Mouse (Mus musculus): Measurements from ENCODE around the gene Usp34. TPM values are rescaled to one million over a fixed set of nuclear protein-coding genes. Genes with fewer than 3 reads are reported as not detected.
A peak's percentile ranks its signal among the peaks of the same experiment; 100 is the strongest.
"Not testable (repeated sequence)": the region's sequence is repeated elsewhere in the genome, so short reads cannot be mapped to it uniquely, and the experiment has no call there.

The Usp34 gene
- 30.5 and 30.7 TPM in 2 replicates for polyA plus RNA-seq (2016; fragmentation: Nextera tagmentation; extraction: Ambion mirVana)

DNA sequence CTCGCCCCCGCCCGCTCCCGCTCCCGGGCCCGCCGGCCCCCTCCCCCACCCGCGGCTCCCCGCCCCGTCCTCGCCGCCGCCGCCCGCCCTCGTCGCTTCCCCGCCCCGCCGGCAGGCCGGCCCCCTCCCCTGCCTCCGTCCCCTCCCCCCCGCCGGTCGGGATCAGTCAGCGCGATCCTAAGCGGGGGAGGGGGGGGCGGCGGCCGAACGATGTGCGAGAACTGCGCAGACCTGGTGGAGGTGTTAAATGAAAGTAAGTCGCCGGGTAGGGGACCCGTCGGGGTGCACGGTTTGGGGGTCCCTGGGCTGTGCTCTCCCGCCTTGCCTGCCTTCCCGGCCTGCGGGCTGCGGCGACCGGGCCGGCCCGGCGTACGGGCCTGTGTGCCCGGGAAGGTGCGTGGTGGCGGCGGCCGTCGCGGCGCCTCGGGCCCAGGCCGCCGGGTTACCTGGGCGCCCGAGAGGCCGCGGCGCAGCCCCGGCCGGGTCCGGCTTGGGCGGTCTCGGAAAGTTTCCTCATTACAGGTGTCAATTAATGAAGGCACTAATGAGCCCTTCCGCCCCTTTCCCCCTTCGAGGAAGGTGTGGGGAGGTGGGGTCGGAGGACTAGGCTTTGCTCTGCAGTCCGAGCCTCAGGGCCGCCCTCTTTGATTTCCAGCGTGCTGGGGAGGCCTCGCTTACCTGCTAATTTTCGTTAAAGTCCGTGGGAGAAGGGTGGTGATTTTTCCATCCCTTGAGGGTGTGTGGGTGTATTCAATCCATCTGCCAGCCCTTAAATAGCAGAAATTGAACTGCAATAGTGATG is at the start of gene Usp34:
Gene Usp34 (plus strand): TSS at position 132 of the 802 bp plus-strand sequence.
- WGBS, result under 1% methylated on average over 58 of the region's 80 CpGs

DNA sequence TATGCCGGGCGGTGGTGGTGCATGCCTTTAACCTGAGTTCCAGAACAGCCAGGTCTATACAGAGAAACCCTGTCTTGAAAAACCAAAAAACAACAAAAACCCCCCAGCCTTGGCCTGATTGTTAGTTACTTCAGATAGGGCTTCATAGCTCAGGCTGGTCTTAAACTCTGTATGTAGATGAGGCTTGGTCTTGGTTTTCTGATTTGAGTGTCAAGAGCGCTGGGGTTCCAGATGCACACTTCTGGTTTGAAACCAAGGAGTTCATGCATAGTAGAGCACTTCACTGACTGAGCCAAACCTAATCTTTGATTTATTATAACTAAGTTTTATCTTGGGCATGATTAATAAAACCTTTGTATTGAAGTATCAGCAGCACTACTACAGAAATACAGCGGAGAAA is 47.6 kb upstream of the Usp34 start:
- H3K4me3 ChIP-seq, result peak overlapping the region; percentile 11; the same call in 1 of the 2 replicates
- no peaks in the 10 kb centered on the region for H3K9me3 ChIP-seq
- H3K9ac ChIP-seq, result no peak overlapping the region
- WGBS, result 92% methylated on average over 4 of the region's 4 CpGs
- peak overlapping the region; percentile 23 for H3K4me2 ChIP-seq (replicated peaks)
- peaks cover 27% of the 10 kb centered on the region for H3K36me3 ChIP-seq
- no peak for ATAC-seq (ENCODE audit: insufficient number of reproducible peaks, insufficient read depth, low FRiP score, low TSS enrichment)
- no peak overlapping the region for H3K27ac ChIP-seq
- peaks cover 13% of the 10 kb centered on the region for H3K4me1 ChIP-seq
- no peaks in the 10 kb centered on the region for H3K27me3 ChIP-seq

More for the DNA sequence above, at the start of gene Usp34:
- peak within 1 kb of the TSS; percentile 99 for H3K27ac ChIP-seq
- peak within 1 kb of the TSS; percentile 94 for H3K9ac ChIP-seq
- ATAC-seq (ENCODE audit: insufficient number of reproducible peaks, insufficient read depth, low FRiP score, low TSS enrichment), result peak; percentile 72
- H3K27me3 ChIP-seq, result no peaks in the 10 kb centered on the region
- peak within 1 kb of the TSS; percentile 74 for H3K4me3 ChIP-seq
- H3K4me1 ChIP-seq, result peaks cover 5% of the 10 kb centered on the region; the same call in 1 of the 2 replicates
- H3K36me3 ChIP-seq, result 0 out of 2 replicates have a peak, but pooled peaks cover 3% of the 10 kb centered on the region
- no peaks in the 10 kb centered on the region for H3K9me3 ChIP-seq
- H3K4me2 ChIP-seq (replicated peaks), result peak within 1 kb of the TSS; percentile 57

DNA sequence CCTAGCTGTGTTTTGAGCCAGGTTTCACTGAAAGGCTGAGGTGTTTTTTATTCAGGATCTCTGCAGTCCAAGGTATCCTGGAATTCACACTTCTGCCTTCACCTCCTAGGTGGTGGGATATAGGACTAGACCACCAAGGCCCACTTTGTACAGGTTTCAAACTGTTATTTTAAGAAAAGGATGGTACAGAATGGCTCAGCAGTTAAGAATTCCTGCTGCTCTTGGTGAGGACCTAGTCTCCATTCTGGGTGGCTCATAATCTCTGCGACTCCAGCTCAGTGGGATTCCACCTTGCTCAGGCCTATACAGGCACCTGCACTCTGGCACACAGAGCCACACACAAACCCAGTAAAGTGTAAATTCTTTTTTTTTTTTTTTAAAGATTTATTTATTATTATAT is 47.2 kb upstream of the Usp34 start:
- H3K27me3 ChIP-seq, result no peaks in the 10 kb centered on the region
- WGBS, result 76% methylated on average over 1 of the region's 1 CpGs
- ATAC-seq (ENCODE audit: insufficient number of reproducible peaks, insufficient read depth, low FRiP score, low TSS enrichment), result no peak
- no peak overlapping the region for H3K27ac ChIP-seq
- peaks cover 13% of the 10 kb centered on the region for H3K4me1 ChIP-seq
- H3K4me3 ChIP-seq, result no peak overlapping the region
- no peak overlapping the region for H3K9ac ChIP-seq
- peak overlapping the region; percentile 13; the same call in 1 of the 2 replicates for H3K4me2 ChIP-seq (replicated peaks)
- H3K36me3 ChIP-seq, result peaks cover 30% of the 10 kb centered on the region
- H3K9me3 ChIP-seq, result no peaks in the 10 kb centered on the region

DNA sequence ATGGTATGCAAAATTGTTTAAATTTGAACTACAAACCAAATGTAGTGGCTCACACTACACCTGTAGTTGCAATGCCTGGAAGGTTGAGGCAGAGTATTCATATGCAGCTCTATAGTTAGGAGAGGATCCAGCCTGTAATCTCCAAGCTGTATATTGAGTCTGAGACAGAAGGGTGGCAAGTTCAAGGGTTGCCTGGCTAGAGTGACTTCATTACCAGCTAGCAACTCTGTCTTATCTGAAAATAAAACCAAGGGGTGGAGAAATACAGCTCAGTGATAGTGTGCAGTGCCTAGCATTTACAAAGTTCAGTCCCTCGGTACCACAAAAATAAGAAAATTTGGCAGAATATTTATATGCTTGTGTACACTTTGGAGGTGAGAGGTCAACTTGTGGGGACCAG is 46.5 kb upstream of the Usp34 start:
- no peak for ATAC-seq (ENCODE audit: insufficient number of reproducible peaks, insufficient read depth, low FRiP score, low TSS enrichment)
- Histone ChIP-seq H3K27ac (no peak overlapping the region), H3K4me2 (replicated peaks) (no peak overlapping the region), H3K27me3 (no peaks in the 10 kb centered on the region), H3K36me3 (peaks cover 37% of the 10 kb centered on the region), H3K9ac (no peak overlapping the region), H3K9me3 (no peaks in the 10 kb centered on the region), H3K4me1 (peaks cover 13% of the 10 kb centered on the region), H3K4me3 (no peak overlapping the region)
- 98% methylated on average over 1 of the region's 1 CpGs for WGBS

DNA sequence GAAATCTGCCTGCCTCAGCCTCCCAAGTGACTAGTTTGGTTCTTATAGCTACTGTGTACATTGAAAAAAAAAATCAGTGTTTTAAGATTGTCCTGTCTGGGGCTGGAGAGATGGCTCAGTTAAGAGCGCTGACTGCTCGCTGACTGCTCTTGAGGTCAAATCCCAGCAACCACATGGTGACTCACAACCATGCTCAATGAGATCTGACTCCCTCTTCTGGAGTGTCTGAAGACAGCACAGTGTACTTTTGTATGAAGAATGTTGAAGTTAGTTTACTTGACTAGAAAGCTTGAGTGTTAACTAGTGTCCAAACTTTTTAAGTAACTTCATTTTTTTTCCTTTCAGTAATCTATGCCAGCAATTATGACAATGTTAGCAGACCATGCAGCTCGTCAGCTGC is 45.2 kb upstream of the Usp34 start:
- no peak for ATAC-seq (ENCODE audit: insufficient number of reproducible peaks, insufficient read depth, low FRiP score, low TSS enrichment)

DNA sequence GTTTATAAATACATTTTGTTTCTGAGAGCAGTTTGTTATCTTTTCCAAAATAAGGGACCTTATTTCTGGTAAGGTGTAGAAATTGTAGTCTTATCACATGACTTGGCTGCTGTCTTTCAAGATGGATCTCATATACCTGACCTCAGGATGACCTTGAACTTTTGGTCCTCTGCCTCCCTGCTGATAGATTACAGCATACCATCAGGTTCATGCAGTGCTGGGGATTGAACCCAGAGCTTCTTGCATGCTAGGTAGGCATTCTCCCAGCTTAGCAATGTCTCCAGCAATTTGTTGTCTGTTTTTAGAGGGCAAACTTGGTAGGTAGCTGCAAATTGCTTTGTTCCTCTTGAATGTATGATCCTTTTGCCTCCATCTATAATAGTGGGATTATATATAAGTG is 41.7 kb upstream of the Usp34 start:
- Histone ChIP-seq H3K9ac (no peak overlapping the region), H3K27me3 (no peaks in the 10 kb centered on the region), H3K4me3 (no peak overlapping the region), H3K4me2 (replicated peaks) (no peak overlapping the region), H3K36me3 (peaks cover 52% of the 10 kb centered on the region), H3K4me1 (no peaks in the 10 kb centered on the region), H3K9me3 (no peaks in the 10 kb centered on the region), H3K27ac (no peak overlapping the region)
- no peak for ATAC-seq (ENCODE audit: insufficient number of reproducible peaks, insufficient read depth, low FRiP score, low TSS enrichment)

More for the DNA sequence above, 45.2 kb upstream of the Usp34 start:
- WGBS, result 85% methylated on average over 3 of the region's 3 CpGs
- H3K4me2 ChIP-seq (replicated peaks), result no peak overlapping the region
- H3K27me3 ChIP-seq, result no peaks in the 10 kb centered on the region
- no peak overlapping the region for H3K9ac ChIP-seq
- no peak overlapping the region for H3K4me3 ChIP-seq
- H3K36me3 ChIP-seq, result peaks cover 49% of the 10 kb centered on the region
- H3K27ac ChIP-seq, result no peak overlapping the region
- H3K4me1 ChIP-seq, result peaks cover 13% of the 10 kb centered on the region
- H3K9me3 ChIP-seq, result no peaks in the 10 kb centered on the region

DNA sequence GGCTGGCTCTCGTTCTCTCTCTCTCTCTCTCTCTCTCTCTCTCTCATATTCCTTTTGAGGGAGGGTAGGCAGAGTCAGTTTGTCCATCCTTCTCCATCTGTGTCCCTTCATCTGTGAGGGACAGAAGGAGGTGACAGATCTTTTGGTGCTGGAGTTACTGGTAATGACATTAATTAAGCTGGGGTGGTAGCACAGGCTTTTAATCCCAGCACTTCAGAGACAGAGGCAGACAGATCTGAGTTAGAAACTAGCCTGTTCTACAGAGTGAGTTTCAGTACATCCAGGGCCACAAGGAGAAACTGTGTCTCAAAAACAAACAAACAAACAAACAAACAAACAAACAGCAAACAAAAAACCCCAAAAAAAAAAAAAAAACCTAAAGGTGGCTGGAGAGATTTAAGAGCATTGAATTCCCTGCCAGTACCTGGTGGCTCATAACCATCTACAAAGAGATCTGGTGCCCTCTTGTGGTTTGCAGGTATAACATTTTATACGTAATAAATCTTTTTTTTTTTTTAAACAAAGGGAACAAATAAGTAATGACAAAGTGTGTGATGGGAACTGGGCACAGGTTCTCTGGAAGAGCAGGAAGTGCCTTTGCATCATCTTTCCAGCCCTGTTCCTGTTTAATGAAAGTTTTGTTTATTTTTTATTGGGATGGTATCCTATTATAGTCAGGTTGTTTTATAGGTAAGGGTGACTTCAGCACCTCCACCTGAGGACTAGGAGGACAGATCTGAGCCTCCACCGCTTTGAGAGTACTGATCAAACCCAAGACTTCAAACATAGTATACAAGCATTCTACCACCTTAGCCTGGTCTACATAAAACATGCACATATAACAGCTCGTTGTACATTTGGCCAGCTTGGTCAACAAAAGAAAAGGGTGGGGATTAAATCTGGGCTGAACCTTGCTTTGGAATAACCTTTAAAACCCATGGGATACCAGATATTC is 34.6 kb upstream of the Usp34 start:
- WGBS, result 81% methylated on average over 4 of the region's 4 CpGs

DNA sequence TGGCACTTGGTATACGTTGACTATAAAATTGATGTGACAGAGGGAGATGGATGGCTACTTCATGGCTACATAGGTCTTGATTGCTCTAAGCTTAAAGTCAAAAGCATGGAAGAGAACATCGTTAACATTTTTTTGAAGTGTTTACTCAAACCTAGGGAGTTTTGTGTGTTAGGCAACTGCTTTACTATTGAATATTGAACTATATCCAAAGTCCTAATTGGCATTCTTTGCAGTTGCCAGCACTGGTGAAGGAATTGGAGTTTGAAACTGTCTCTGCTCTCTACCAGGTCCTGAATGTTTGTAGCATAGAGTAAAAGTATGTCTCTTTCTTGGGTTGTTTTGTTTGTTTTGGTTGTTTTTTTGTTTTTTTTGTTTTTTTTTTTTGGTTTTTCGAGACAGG is 30.9 kb upstream of the Usp34 start:
- no peak overlapping the region for H3K27ac ChIP-seq
- no peak overlapping the region for H3K4me3 ChIP-seq
- H3K9ac ChIP-seq, result no peak overlapping the region
- H3K27me3 ChIP-seq, result no peaks in the 10 kb centered on the region
- no peaks in the 10 kb centered on the region for H3K9me3 ChIP-seq
- ATAC-seq (ENCODE audit: insufficient number of reproducible peaks, insufficient read depth, low FRiP score, low TSS enrichment), result no peak
- 87% methylated on average over 3 of the region's 3 CpGs for WGBS
- H3K36me3 ChIP-seq, result peaks cover 75% of the 10 kb centered on the region
- H3K4me1 ChIP-seq, result no peaks in the 10 kb centered on the region
- no peak overlapping the region for H3K4me2 ChIP-seq (replicated peaks)

More for the DNA sequence above, 34.6 kb upstream of the Usp34 start:
- no peak for ATAC-seq (ENCODE audit: insufficient number of reproducible peaks, insufficient read depth, low FRiP score, low TSS enrichment)
- no peak overlapping the region for H3K9ac ChIP-seq
- H3K36me3 ChIP-seq, result peaks cover 54% of the 10 kb centered on the region
- no peaks in the 10 kb centered on the region for H3K4me1 ChIP-seq
- no peak overlapping the region for H3K4me3 ChIP-seq
- H3K27ac ChIP-seq, result no peak overlapping the region
- H3K27me3 ChIP-seq, result no peaks in the 10 kb centered on the region
- H3K9me3 ChIP-seq, result no peaks in the 10 kb centered on the region
- H3K4me2 ChIP-seq (replicated peaks), result no peak overlapping the region

DNA sequence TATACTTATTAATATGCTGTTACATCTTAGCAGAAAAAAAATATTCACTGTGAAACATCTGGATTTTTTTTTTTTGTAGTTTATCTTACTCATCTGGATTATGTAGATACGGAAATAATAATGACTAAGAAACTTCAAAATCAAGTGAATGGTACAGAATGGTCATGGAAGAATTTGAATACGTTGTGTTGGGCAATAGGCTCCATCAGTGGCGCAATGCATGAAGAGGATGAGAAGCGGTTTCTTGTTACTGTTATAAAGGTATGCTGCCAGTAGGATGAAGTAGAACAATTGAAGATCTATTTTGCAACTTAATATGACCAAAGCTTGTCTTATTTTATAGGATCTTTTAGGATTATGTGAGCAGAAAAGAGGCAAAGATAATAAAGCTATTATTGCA is 22.2 kb upstream of the Usp34 start:
- Histone ChIP-seq H3K9me3 (no peaks in the 10 kb centered on the region), H3K27me3 (no peaks in the 10 kb centered on the region), H3K4me2 (replicated peaks) (no peak overlapping the region), H3K36me3 (peaks cover 80% of the 10 kb centered on the region), H3K4me1 (no peaks in the 10 kb centered on the region), H3K9ac (no peak overlapping the region), H3K27ac (no peak overlapping the region), H3K4me3 (no peak overlapping the region)
- 96% methylated on average over 4 of the region's 4 CpGs for WGBS
- no peak for ATAC-seq (ENCODE audit: insufficient number of reproducible peaks, insufficient read depth, low FRiP score, low TSS enrichment)

DNA sequence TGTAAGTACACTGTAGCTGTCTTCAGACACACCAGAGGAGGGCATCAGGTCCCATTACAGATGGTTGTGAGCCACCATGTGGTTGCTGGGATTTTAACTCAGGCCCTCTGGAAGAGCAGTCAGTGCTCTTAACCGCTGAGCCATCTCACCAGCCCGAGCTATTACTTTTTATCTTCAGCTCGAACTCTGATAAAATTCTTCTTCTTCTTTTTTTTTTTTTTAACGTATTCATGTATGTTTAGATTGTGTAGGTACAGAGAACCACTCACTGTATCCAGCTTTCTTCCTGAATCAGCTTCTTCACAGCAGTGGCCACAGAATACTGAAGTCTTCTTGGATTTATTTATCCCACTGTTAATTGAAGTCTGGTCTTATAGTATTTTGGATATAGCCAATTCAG is 17.8 kb upstream of the Usp34 start:
- not testable (repeated sequence) for H3K4me1 ChIP-seq; H3K4me2 ChIP-seq (replicated peaks); H3K9ac ChIP-seq; H3K27me3 ChIP-seq; H3K9me3 ChIP-seq; H3K27ac ChIP-seq; H3K4me3 ChIP-seq; ATAC-seq (ENCODE audit: insufficient number of reproducible peaks, insufficient read depth, low FRiP score, low TSS enrichment)
- H3K36me3 ChIP-seq, result peaks cover 83% of the 10 kb centered on the region
- WGBS, result 93% methylated on average over 4 of the region's 4 CpGs

DNA sequence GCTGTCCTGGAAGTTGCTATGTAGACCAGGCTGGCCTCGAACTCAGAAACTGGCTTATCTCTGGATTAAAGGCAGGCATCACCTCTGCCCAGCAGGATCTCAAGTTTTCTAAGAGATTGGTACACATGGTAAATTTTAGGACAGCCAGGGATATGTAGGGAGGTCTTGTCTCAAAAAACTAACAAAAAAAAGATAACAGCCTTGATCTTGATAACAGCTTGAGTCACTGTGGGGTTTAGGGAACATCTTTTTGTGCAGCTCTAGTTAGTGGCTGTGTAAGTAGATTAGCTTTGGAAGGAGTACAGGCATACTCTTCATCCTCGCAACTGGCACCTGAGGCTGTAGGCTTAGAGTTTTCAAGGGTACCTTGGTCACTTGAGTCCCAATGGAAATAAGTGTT is 9.3 kb upstream of the Usp34 start:
- ATAC-seq (ENCODE audit: insufficient number of reproducible peaks, insufficient read depth, low FRiP score, low TSS enrichment), result no peak
- Histone ChIP-seq H3K9ac (no peak overlapping the region), H3K27me3 (no peaks in the 10 kb centered on the region), H3K4me3 (no peak overlapping the region), H3K4me2 (replicated peaks) (no peak overlapping the region), H3K27ac (no peak overlapping the region), H3K4me1 (no peaks in the 10 kb centered on the region), H3K9me3 (no peaks in the 10 kb centered on the region), H3K36me3 (peaks cover 60% of the 10 kb centered on the region)
- 98% methylated on average over 2 of the region's 2 CpGs for WGBS
